Mouse (Mus musculus): ENCODE measurements around the gene Txnrd1.

Gene Txnrd1

DNA sequence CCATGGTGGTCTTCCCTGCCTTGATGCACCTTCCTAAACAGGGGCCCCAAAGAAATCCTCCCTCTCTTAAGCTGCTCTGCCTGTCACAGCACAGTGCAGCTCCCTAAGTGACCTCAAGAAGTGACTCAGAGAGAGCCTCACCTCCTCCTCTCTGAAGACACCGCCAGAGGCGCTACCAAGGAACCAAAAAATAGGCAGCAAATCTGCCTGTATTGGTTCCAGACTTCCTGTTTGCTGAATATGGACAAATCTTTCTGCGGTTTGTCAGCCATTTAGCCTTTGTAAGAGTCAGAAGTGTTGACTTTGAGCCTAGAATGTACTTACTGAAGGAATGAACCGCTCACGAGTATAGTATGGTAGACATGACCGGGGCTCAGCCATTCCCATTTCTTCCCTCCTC is 80.0 kb downstream of the Txnrd1 start:
- no peak for DNase-seq (ENCODE audit: low spot score in 2 of 2)

DNA sequence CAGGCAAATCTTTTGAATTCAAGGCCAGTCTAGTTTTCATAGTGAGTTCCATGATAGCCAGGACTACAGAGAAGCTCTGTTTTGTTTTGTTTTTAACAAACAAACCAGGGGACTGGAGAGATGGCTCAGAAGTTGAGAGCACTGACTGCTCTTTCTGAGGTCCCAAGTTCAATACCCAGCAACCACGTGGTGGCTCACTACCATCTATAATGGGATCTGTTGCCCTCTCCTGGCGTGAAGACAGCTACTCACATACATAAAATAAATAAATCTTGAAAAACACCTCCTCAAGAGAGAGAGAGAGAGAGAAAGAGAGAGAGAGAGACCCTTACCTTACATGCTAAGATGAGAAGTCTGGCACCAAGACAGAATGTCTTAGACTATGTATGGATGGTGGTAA is 84.9 kb downstream of the Txnrd1 start:
- no peak for DNase-seq (ENCODE audit: low spot score in 2 of 2)

DNA sequence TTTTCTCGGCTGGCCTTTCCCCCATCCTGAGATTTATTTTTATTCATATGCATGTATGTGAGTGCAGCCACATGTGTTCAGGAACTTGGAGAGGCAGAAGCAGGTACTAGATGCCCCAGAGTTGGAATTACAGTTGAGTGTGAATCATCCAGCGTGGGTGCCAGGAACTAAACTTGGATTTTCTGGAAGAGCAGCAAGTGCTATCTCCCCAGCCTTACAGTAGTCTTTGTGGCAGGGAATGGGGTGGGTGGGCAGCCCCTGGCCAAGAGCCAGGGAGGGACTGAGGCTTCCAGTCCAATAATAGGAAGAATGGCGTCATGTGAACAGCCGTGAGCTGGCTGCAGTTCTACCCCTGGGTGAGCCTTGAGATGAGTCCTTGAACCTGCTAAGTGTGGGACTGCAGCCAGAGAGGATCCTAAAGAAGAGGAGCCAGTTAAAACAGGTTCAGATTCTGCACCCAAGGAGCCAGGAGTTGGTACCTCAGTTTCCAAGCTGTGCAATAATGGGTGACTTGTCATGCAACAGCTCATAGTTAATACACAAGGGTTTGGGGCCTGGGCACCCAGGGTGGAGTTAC is 85.7 kb downstream of the Txnrd1 start:
- DNase-seq (ENCODE audit: low spot score in 2 of 2), result no peak

DNA sequence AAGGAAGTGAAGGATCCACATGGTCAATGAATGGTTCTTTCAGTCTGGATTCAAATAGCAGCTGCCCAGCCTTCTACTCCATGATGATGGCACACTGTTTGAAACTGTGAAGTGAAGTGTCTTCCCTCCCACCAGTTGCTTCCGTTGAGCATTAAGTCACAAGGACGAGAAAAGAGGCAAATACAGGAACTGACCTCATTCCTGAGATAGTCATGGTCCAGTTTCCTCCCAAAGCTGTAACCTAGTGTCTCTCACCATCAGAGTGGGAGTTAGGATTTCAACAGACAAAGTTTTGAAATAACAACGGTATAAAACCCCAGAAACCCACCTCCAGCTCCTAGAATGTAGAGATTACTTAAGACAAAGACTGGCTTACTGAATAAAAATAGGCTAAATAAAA is 89.8 kb downstream of the Txnrd1 start:
- DNase-seq (ENCODE audit: low spot score in 2 of 2), result no peak

DNA sequence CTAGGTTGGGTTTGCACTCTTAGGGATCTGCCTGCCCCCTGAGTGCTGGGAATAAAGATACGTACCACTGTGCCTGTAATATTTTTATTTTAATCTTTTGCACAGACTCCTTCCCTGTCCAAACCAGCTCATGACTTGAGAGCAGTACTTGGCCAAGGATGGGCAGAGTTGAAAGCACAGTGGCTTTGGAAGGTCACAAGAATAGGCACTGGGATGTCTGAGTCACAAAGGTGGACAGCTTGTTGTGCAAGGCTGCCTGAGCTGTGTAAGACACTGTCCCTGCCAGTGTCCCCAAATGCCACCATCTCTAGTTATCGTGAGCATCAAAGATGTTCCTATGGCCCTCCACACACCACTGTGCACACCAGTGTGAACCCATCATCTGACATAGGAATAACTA is 91.0 kb downstream of the Txnrd1 start:
- no peak for DNase-seq (ENCODE audit: low spot score in 2 of 2)

DNA sequence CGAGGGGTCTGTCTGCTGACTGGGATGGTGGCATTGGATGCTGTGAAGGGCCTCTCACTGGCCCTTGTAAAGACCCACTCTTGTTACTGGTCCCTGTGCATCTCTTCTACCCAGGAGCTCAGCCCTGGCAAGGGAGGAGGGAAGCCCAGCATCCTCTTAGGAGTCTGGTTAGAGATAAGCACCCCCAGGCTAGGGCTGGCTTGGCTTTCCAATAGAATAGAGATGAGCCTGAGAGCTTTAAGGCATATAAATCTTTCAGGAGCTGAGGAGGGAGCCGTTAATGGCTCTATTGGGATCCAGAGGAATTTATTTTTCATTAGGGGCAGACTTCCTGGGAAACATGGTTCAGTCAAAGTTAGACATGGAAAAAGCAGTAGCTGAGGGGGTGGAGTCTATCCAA is 91.9 kb downstream of the Txnrd1 start:
- no peak for DNase-seq (ENCODE audit: low spot score in 2 of 2)

DNA sequence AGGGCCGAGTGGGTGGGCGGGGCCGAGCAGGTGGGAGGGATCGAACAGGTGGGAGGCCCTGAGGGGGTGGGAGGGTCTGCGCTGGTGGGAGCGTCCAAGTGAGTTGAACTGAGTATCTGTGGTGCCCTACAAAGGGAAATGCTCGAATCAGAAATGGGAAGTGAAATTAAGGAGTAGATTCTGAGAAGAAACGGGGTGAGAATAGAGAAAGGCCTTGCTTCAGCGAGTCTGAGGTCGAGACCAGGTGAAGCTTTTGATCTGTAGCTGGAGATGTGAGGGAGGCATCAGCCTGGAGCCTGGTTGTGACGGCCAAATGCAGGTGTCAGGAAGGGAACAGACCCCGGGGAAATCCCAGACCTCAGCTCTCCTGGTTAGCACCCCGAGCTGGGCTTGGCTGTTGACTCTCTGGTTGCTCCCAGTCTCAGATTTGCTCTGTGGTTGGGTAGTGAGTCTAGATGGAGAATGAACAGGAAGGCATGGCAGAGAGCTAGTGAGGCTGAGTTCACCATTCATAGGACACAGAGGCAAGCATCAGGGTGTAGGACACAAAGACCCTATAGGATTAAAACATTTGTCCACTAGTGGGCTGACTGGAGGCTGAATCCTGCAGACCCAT is 101.4 kb downstream of the Txnrd1 start:
- DNase-seq (ENCODE audit: low spot score in 2 of 2), result no peak

DNA sequence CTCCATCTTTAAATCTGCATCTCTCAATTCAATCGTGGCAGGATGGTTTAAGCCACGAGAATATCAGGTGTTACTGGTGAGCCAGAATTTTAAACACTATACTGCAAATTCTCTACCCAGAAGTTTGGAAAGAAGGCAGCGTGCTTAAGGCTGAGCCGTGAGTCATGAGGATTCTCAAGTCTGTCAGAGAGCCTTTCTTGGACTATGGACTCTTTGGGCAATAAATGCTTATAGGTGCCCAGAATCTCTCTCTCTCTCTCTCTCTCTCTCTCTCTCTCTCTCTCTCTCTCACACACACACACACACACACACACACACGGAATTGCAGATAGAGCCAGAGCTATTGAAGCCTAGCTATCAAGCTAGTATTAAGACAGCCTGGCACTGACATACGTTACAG is 102.0 kb downstream of the Txnrd1 start:
- DNase-seq (ENCODE audit: low spot score in 2 of 2), result no peak

Data from heart, adult 9 months (tissue).